Mouse (Mus musculus) neural tube, embryonic 12.5 days (tissue): ENCODE measurements at regions not wholly inside any gene's neighbourhood (a gene's known extent, or its start where the extent isn't known, plus 50 kb on each side); places are given as distances from the start of the nearest gene placed in this dataset.
"Not testable (repeated sequence)": the region's sequence is repeated elsewhere in the genome, so short reads cannot be mapped to it uniquely, and the experiment has no call there.

Experiments used
- ATAC-seq: fragments of 200-750 bp; cut with Nextera tagmentation; 2 replicates; pipeline ENCODE4 v1.8.0; 2017; ENCODE audit warnings: low read depth, mild to moderate bottlenecking, moderate TSS enrichment, moderate library complexity; ENCODE audit not compliant: low FRiP score
- H3K27ac ChIP-seq: fragments of 300-500 bp; sonication (generic); 2 replicates; pipeline ENCODE4 v1.5.1; 2016
- H3K27me3 ChIP-seq: fragments of 300-500 bp; sonication (generic); replicated peaks from 2 replicates; pipeline ENCODE4 v1.6.1; 2016; ENCODE audit warnings: mild to moderate bottlenecking
- H3K36me3 ChIP-seq: fragments of 300-500 bp; sonication (generic); 2 replicates; pipeline ENCODE4 v1.6.1; 2016; ENCODE audit warnings: mild to moderate bottlenecking
- H3K4me1 ChIP-seq: fragments of 300-500 bp; sonication (generic); 2 replicates; pipeline ENCODE4 v1.6.1; 2016
- H3K4me2 ChIP-seq: fragments of 300-500 bp; sonication (generic); replicated peaks from 2 replicates; pipeline ENCODE4 v1.6.1; 2016; ENCODE audit warnings: mild to moderate bottlenecking
- H3K4me3 ChIP-seq: fragments of 300-500 bp; sonication (generic); 2 replicates; pipeline ENCODE4 v1.5.1; 2016
- H3K9ac ChIP-seq: fragments of 300-500 bp; sonication (generic); 2 replicates; pipeline ENCODE4 v1.6.1; 2016; ENCODE audit warnings: mild to moderate bottlenecking
- H3K9me3 ChIP-seq: fragments of 300-500 bp; sonication (generic); 2 replicates; pipeline ENCODE4 v1.6.1; 2016; ENCODE audit warnings: mild to moderate bottlenecking
- WGBS: fragments of 180-500 bp; shearing (Covaris S2); methylation state at CpG from one replicate; pipeline ENCODE4 v1.1.7; 2016; 5-methylcytosine and 5-hydroxymethylcytosine counted together

GRCm38 (mm10) chr3:58228189-58228588 is 186.3 kb upstream of the Tsc22d2 start:
- no peak overlapping the region for H3K27ac ChIP-seq
- no peaks in the 10 kb centered on the region for H3K36me3 ChIP-seq
- H3K9ac ChIP-seq: no peak overlapping the region
- H3K27me3 ChIP-seq: no peaks in the 10 kb centered on the region
- no peak overlapping the region for H3K4me2 ChIP-seq
- WGBS: 85% methylated on average over 3 of the region's 3 CpGs
- H3K9me3 ChIP-seq: no peaks in the 10 kb centered on the region
- H3K4me3 ChIP-seq: no peak overlapping the region
- ATAC-seq: no peak
- no peaks in the 10 kb centered on the region for H3K4me1 ChIP-seq

GRCm38 (mm10) chr3:58231746-58232145 is 182.8 kb upstream of the Tsc22d2 start:
- 68% methylated on average over 2 of the region's 2 CpGs for WGBS
- Histone ChIP-seq H3K4me3 (no peak overlapping the region), H3K27ac (no peak overlapping the region), H3K4me2 (no peak overlapping the region), H3K27me3 (no peaks in the 10 kb centered on the region), H3K36me3 (no peaks in the 10 kb centered on the region), H3K4me1 (no peaks in the 10 kb centered on the region), H3K9me3 (no peaks in the 10 kb centered on the region), H3K9ac (no peak overlapping the region)
- ATAC-seq: no peak

GRCm38 (mm10) chr3:58233296-58233695 is 181.2 kb upstream of the Tsc22d2 start:
- Histone ChIP-seq H3K4me3 (no peak overlapping the region), H3K27ac (no peak overlapping the region), H3K4me2 (no peak overlapping the region), H3K9ac (no peak overlapping the region), H3K27me3 (no peaks in the 10 kb centered on the region), H3K4me1 (no peaks in the 10 kb centered on the region), H3K36me3 (no peaks in the 10 kb centered on the region), H3K9me3 (no peaks in the 10 kb centered on the region)
- ATAC-seq: no peak
- WGBS: 80% methylated on average over 2 of the region's 2 CpGs

GRCm38 (mm10) chr3:58234846-58235630 is 179.5 kb upstream of the Tsc22d2 start:
- ATAC-seq: no peak
- no peak overlapping the region for H3K27ac ChIP-seq
- H3K27me3 ChIP-seq: no peaks in the 10 kb centered on the region
- H3K36me3 ChIP-seq: no peaks in the 10 kb centered on the region
- no peaks in the 10 kb centered on the region for H3K4me1 ChIP-seq
- WGBS: 88% methylated on average over 6 of the region's 6 CpGs
- no peak overlapping the region for H3K4me3 ChIP-seq
- H3K9me3 ChIP-seq: no peaks in the 10 kb centered on the region
- no peak overlapping the region for H3K4me2 ChIP-seq
- H3K9ac ChIP-seq: no peak overlapping the region

- Histone ChIP-seq H3K27ac (no peak overlapping the region), H3K9ac (no peak overlapping the region), H3K36me3 (no peaks in the 10 kb centered on the region), H3K4me3 (no peak overlapping the region), H3K27me3 (no peaks in the 10 kb centered on the region), H3K9me3 (no peaks in the 10 kb centered on the region), H3K4me2 (no peak overlapping the region), H3K4me1 (no peaks in the 10 kb centered on the region)
- ATAC-seq: no peak
These were observed 176.4 kb upstream of the Tsc22d2 start for GRCm38 (mm10) chr3:58238111-58238510.

- no peaks in the 10 kb centered on the region for H3K27me3 ChIP-seq
- no peaks in the 10 kb centered on the region for H3K36me3 ChIP-seq
- H3K9me3 ChIP-seq: no peaks in the 10 kb centered on the region
- no peak overlapping the region for H3K4me2 ChIP-seq
- H3K9ac ChIP-seq: no peak overlapping the region
- no peaks in the 10 kb centered on the region; the same call in 1 of the 2 replicates for H3K4me1 ChIP-seq
- ATAC-seq: no peak
- H3K4me3 ChIP-seq: no peak overlapping the region
- 65% methylated on average over 4 of the region's 4 CpGs for WGBS
- H3K27ac ChIP-seq: no peak overlapping the region
These were observed 173.7 kb upstream of the Tsc22d2 start for GRCm38 (mm10) chr3:58240775-58241174.

- H3K9ac ChIP-seq: no peak overlapping the region
- H3K4me1 ChIP-seq: no peaks in the 10 kb centered on the region; the same call in 1 of the 2 replicates
- no peaks in the 10 kb centered on the region for H3K36me3 ChIP-seq
- H3K27ac ChIP-seq: no peak overlapping the region
- H3K9me3 ChIP-seq: no peaks in the 10 kb centered on the region
- no peak for ATAC-seq
- no peaks in the 10 kb centered on the region for H3K27me3 ChIP-seq
- no peak overlapping the region for H3K4me3 ChIP-seq
- WGBS: 2% methylated on average over 5 of the region's 5 CpGs
- H3K4me2 ChIP-seq: no peak overlapping the region
These were observed 169.2 kb upstream of the Tsc22d2 start for GRCm38 (mm10) chr3:58245361-58245760.

- Histone ChIP-seq H3K27me3 (no peaks in the 10 kb centered on the region), H3K4me3 (no peak overlapping the region), H3K9ac (no peak overlapping the region), H3K36me3 (no peaks in the 10 kb centered on the region), H3K4me1 (no peaks in the 10 kb centered on the region; the same call in 1 of the 2 replicates), H3K27ac (no peak overlapping the region), H3K9me3 (no peaks in the 10 kb centered on the region), H3K4me2 (no peak overlapping the region)
- WGBS: 80% methylated on average over 2 of the region's 2 CpGs
- no peak for ATAC-seq
These were observed 166.5 kb upstream of the Tsc22d2 start for GRCm38 (mm10) chr3:58247989-58248388.

- Histone ChIP-seq H3K36me3 (no peaks in the 10 kb centered on the region), H3K4me3 (no peak overlapping the region), H3K27ac (no peak overlapping the region), H3K4me2 (no peak overlapping the region), H3K9me3 (no peaks in the 10 kb centered on the region), H3K27me3 (no peaks in the 10 kb centered on the region), H3K9ac (no peak overlapping the region), H3K4me1 (no peaks in the 10 kb centered on the region)
- WGBS: 87% methylated on average over 8 of the region's 8 CpGs
- ATAC-seq: no peak
These were observed 160.6 kb upstream of the Tsc22d2 start for GRCm38 (mm10) chr3:58253942-58254341.

- H3K27ac ChIP-seq: no peak overlapping the region
- H3K4me2 ChIP-seq: no peak overlapping the region
- WGBS: 85% methylated on average over 14 of the region's 14 CpGs
- no peaks in the 10 kb centered on the region for H3K36me3 ChIP-seq
- no peaks in the 10 kb centered on the region for H3K27me3 ChIP-seq
- no peaks in the 10 kb centered on the region for H3K9me3 ChIP-seq
- H3K4me1 ChIP-seq: no peaks in the 10 kb centered on the region
- no peak overlapping the region for H3K9ac ChIP-seq
- H3K4me3 ChIP-seq: no peak overlapping the region
- no peak for ATAC-seq
These were observed 146.7 kb upstream of the Tsc22d2 start for GRCm38 (mm10) chr3:58267606-58268325.

GRCm38 (mm10) chr3:58271441-58271840 is 143.1 kb upstream of the Tsc22d2 start:
- not testable (repeated sequence) for H3K9ac ChIP-seq, H3K4me1 ChIP-seq, H3K9me3 ChIP-seq, H3K36me3 ChIP-seq, H3K4me3 ChIP-seq, H3K27ac ChIP-seq, H3K4me2 ChIP-seq, H3K27me3 ChIP-seq
- no CpG with 5 or more reads among the region's 4 CpGs for WGBS
- peak; percentile 71; the same call in 1 of the 2 replicates for ATAC-seq

- Histone ChIP-seq H3K27ac (no peak overlapping the region), H3K27me3 (no peaks in the 10 kb centered on the region), H3K4me1 (no peaks in the 10 kb centered on the region), H3K9me3 (no peaks in the 10 kb centered on the region), H3K36me3 (no peaks in the 10 kb centered on the region), H3K9ac (no peak overlapping the region), H3K4me3 (no peak overlapping the region), H3K4me2 (no peak overlapping the region)
- WGBS: 85% methylated on average over 6 of the region's 6 CpGs
- no peak for ATAC-seq
These were observed 133.2 kb upstream of the Tsc22d2 start for GRCm38 (mm10) chr3:58281291-58281690.

GRCm38 (mm10) chr3:58284371-58284770 is 130.1 kb upstream of the Tsc22d2 start:
- WGBS: 55% methylated on average over 1 of the region's 1 CpGs
- H3K4me1 ChIP-seq: not testable (repeated sequence)

More at GRCm38 (mm10) chr3:58284371-58284770, 130.1 kb upstream of the Tsc22d2 start:
- not testable (repeated sequence) for H3K4me2 ChIP-seq, ATAC-seq, H3K27ac ChIP-seq, H3K4me3 ChIP-seq, H3K9ac ChIP-seq, H3K9me3 ChIP-seq, H3K27me3 ChIP-seq, H3K36me3 ChIP-seq
